Mouse (Mus musculus): ENCODE data around the gene Trmt112. TPM values are rescaled to one million over a fixed set of nuclear protein-coding genes. Genes with fewer than 3 reads are reported as not detected.

Gene Trmt112
- polyA plus RNA-seq (2012; ENCODE audit: low replicate concordance), result 109 and 179 TPM in 2 replicates

DNA sequence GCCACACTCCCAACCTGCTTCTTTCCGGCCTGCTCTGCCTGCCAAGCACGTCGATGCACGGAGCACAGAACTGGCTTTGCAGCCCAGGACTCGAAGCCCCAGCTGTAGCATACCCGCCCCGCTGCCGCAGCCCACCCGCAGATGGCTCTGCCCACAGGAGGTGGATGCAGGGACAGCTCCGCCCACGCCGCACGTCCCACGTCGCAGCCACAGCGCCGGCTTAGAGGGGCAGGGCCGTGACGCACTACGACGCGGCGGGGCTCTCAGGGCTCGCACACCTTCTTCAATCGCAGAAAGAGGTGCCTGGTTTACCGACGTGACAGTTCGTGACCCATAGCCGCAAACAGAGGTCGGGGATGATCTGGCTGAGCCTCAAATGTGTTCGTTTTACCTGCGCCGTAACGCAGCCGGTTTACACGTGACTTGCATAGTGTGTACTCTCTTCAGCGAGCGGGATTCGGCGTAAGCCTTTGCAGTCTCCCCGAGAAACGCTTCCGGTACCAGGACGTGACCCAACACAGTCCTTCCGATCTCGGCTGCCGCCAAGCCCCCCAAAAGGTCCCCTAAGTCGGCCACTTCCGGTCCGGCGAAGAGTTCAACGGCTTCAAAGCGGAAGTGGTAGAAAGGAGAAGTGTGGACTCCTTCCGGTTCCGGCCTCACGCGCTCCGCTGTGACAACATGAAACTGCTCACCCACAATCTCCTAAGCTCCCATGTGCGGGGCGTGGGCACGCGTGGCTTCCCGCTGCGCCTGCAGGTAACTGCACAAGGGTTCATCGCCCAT lies at the start of gene Trmt112, which contains the start of gene Prdx5:
Gene Trmt112, plus strand, starts transcription at position 192 of the 783 bp plus-strand sequence.
Gene Prdx5, minus strand, starts transcription at position 600 of the 783 bp plus-strand sequence.

GRCm38 (mm10) chr19:6921647-6922567 lies 12.4 kb downstream of the Trmt112 start, which contains the start of gene Esrra:
Gene Esrra, minus strand, starts transcription at chr19:6921813.

DNA sequence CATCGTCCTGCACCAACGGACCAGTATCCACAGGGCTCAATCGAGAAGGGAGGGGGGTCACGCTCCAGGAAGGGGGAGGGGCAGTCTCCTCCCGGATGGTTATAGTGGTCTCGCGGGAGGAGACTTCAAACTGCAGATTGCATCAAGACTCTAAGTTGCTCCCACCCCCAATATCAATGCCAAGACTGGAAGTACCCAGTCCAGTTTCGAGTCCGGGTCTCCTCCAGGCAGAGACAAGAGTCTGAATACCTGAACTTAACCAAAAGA lies 15.7 kb downstream of the Trmt112 start, which contains the start of gene Catsperz:
Gene Catsperz, minus strand, starts transcription at position 74 of the 267 bp plus-strand sequence.

DNA sequence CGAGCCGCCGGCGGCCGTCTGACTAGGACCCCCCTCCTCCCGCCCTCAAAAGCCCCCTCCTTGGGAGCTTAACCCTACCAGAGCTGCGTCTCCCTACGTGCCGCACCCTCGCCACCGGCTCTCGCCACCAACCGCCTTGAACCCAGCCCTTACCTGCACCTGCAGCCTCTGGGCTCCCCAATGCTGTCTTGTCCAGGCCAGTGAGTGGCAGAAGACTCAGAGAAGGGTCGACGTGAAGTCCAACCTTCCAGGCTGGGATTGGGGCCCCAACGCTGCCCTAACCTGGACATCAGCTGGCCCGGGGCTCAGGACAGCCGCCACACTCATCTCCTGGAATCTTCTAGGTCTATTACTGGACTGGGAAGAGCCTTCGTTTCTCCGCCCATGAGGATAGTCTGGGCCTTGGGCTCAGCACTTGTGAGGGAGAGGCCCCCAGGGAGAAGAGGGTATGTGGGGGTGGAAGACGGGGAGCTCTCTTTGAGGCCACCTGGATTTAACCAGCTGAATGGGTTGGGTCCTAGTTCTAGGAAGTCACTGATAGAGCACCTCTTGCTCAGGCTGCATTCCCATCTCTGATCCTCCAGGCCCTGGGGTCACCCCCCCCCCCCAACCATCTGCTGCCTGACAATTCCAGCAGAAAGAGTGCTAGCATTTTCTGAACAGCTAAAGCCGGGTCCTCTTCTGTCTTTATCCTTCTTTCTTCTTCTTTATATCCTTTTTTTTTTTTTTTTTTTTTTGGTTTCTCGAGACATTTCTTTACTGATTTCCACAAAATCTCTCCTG lies 24.9 kb downstream of the Trmt112 start, which contains the start of gene Kcnk4:
Gene Kcnk4, minus strand, starts transcription at position 321 of the 783 bp plus-strand sequence.

DNA sequence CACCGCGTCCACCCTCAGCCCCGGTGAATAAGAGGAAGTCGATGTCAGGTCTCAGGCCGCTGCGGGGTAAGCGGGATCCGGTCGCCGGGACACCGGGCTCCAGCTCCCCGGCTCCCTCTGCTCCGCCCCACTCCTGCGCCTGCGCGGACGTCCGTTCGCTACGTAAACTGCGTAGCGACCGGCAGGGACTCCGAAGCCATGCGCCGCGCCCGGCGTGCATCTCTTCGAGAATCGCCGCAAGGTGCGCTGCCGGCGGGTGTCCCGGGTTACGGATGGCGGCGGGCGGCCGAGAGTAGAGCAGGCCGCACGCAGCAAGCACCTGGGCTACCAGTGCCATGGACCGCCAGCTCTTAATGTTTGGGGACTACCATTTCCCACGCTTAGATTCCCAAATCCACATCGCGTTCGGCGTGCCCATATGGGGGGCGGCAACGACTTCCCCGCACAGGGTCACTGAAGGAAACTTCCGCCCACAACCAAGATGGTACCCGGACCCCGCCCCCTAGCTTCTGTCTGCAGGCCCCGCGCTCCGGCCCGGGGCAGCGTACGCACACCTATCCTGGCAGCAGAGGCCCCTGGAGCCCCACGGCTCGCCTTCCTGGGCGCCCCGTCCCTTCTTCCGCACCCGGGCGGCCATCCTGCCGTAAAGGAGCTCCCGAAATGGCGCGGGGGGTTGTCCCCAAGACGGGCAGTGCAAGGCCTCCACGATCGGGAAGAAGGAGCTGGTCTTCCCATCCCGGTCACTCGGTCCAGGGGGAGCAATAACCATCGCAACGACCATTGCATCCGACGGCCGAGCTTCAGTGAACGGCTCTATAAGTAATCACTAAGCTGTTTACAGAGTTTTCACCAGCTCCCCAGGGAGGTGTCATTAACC lies 32.1 kb downstream of the Trmt112 start, which contains the start of gene Bad:
Gene Bad, plus strand, starts transcription at position 490 of the 877 bp plus-strand sequence.

DNA sequence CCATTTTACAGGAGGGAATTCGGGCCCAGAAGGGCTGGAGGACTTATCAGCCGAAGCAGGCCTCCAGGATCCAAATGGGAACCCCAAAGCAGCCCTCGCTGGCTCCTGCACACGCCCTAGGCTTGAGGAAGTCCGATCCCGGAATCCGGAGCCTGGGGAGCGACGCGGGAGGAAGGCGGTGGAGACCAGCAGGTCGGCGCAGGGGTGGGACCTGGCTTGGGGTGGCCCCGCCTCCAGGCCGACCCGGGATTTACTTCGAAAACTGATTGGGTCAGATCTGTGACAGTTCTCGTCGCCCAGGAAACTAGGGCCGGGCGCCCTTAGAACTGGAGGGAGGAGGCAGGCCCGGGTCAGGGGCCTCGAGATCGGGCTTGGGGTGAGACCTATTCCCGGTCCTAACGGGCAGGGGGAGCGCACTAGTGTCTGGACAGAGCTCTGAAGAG lies 32.8 kb downstream of the Trmt112 start, which contains the start of gene Gpr137:
Gene Gpr137, minus strand, starts transcription at position 232 of the 443 bp plus-strand sequence.

Other genes with a start within 250 kb of the Trmt112 start
- 45.5 and 86.2 TPM in 2 replicates for gene Rps6ka4, start 69.1 kb upstream of the Trmt112 start, polyA plus RNA-seq (2012; ENCODE audit: low replicate concordance)
- gene Ccdc88b, start 51.5 kb upstream of the Trmt112 start, polyA plus RNA-seq (2012; ENCODE audit: low replicate concordance), result 58.3 and 173 TPM in 2 replicates
- gene Prdx5, start 408 bp downstream of the Trmt112 start, polyA plus RNA-seq (2012; ENCODE audit: low replicate concordance), result 235 and 243 TPM in 2 replicates
- gene Esrra, start 12.1 kb downstream of the Trmt112 start, polyA plus RNA-seq (2012; ENCODE audit: low replicate concordance), result 85.7 and 188 TPM in 2 replicates
- gene Catsperz, start 15.7 kb downstream of the Trmt112 start, polyA plus RNA-seq (2012; ENCODE audit: low replicate concordance), result 0.13 TPM in 1 of 2 replicates, not detected in the other
- gene Kcnk4, start 24.8 kb downstream of the Trmt112 start, polyA plus RNA-seq (2012; ENCODE audit: low replicate concordance), result not detected in 2 replicates
- 51.8 and 69.7 TPM in 2 replicates for gene Bad, start 32.2 kb downstream of the Trmt112 start, polyA plus RNA-seq (2012; ENCODE audit: low replicate concordance)
- gene Gpr137, start 32.8 kb downstream of the Trmt112 start, polyA plus RNA-seq (2012; ENCODE audit: low replicate concordance), result 64.1 and 122 TPM in 2 replicates
- gene Ppp1r14b, start 65.3 kb downstream of the Trmt112 start, polyA plus RNA-seq (2012; ENCODE audit: low replicate concordance), result 184 and 260 TPM in 2 replicates
- gene Plcb3, start 66.8 kb downstream of the Trmt112 start, polyA plus RNA-seq (2012; ENCODE audit: low replicate concordance), result 19.1 and 35.7 TPM in 2 replicates
- 149 and 301 TPM in 2 replicates for gene Fkbp2, start 70.8 kb downstream of the Trmt112 start, polyA plus RNA-seq (2012; ENCODE audit: low replicate concordance)
- 55.0 and 101 TPM in 2 replicates for gene Vegfb, start 78.0 kb downstream of the Trmt112 start, polyA plus RNA-seq (2012; ENCODE audit: low replicate concordance)
- gene Dnajc4, start 82.9 kb downstream of the Trmt112 start, polyA plus RNA-seq (2012; ENCODE audit: low replicate concordance), result 38.4 and 52.0 TPM in 2 replicates
- gene Nudt22, start 86.4 kb downstream of the Trmt112 start, polyA plus RNA-seq (2012; ENCODE audit: low replicate concordance), result 15.5 and 16.2 TPM in 2 replicates
- 3.4 and 3.5 TPM in 2 replicates for gene Trpt1, start 86.4 kb downstream of the Trmt112 start, polyA plus RNA-seq (2012; ENCODE audit: low replicate concordance)
- 376 and 794 TPM in 2 replicates for gene Fermt3, start 109.8 kb downstream of the Trmt112 start, polyA plus RNA-seq (2012; ENCODE audit: low replicate concordance)
- gene Stip1, start 130.3 kb downstream of the Trmt112 start, polyA plus RNA-seq (2012; ENCODE audit: low replicate concordance), result 21.6 and 62.7 TPM in 2 replicates
- 16.2 and 22.9 TPM in 2 replicates for gene Macrod1, start 147.1 kb downstream of the Trmt112 start, polyA plus RNA-seq (2012; ENCODE audit: low replicate concordance)
- gene Flrt1, start 196.0 kb downstream of the Trmt112 start, polyA plus RNA-seq (2012; ENCODE audit: low replicate concordance), result 0.04 TPM in 1 of 2 replicates, not detected in the other

All from hematopoietic multipotent progenitor cell, adult 10-12 weeks (in vitro differentiated cells).